Mouse (Mus musculus) cerebellum, adult 8-10 months (tissue): ENCODE data around the gene Ifitm5.

Experiments used
- DNase-seq: peaks from one replicate; pipeline ENCODE4 v3.0.0; 2022

Ifitm5 gene

GRCm38 (mm10) chr7:140960026-140960425 is 9.9 kb upstream of the Ifitm5 start:
- DNase-seq, result no peak

- peak; percentile 11 for DNase-seq
Measured at GRCm38 (mm10) chr7:140959181-140959901, 9.2 kb upstream of the Ifitm5 start.

- DNase-seq, result no peak
Measured at GRCm38 (mm10) chr7:140956556-140956869, 6.4 kb upstream of the Ifitm5 start.

GRCm38 (mm10) chr7:140955758-140956555 is 5.9 kb upstream of the Ifitm5 start, which contains the start of the genes Gm45717 and Ifitm2:
Gene Gm45717, minus strand, starts transcription at chr7:140955937.
Gene Ifitm2, minus strand, starts transcription at chr7:140955987.
- no peak for DNase-seq

GRCm38 (mm10) chr7:140955342-140955741 is 5.3 kb upstream of the Ifitm5 start:
- DNase-seq, result no peak

GRCm38 (mm10) chr7:140954733-140955071 is 4.6 kb upstream of the Ifitm5 start:
- no peak for DNase-seq

- no peak for DNase-seq
Measured at GRCm38 (mm10) chr7:140953800-140954732, 4.0 kb upstream of the Ifitm5 start.

GRCm38 (mm10) chr7:140953133-140953532 is 3.0 kb upstream of the Ifitm5 start:
- DNase-seq, result no peak

- no peak for DNase-seq
Measured at GRCm38 (mm10) chr7:140952441-140952840, 2.4 kb upstream of the Ifitm5 start.

- DNase-seq, result no peak
Measured at GRCm38 (mm10) chr7:140951765-140952164, 1.7 kb upstream of the Ifitm5 start.

GRCm38 (mm10) chr7:140951051-140951450 is 960 bp upstream of the Ifitm5 start:
- DNase-seq, result no peak

GRCm38 (mm10) chr7:140949255-140949654 is 836 bp downstream of the Ifitm5 start:
- no peak for DNase-seq

- no peak for DNase-seq
Measured at GRCm38 (mm10) chr7:140948161-140948560, 1.9 kb downstream of the Ifitm5 start.

GRCm38 (mm10) chr7:140946980-140947379 is 3.1 kb downstream of the Ifitm5 start:
- no peak for DNase-seq

- no peak for DNase-seq
Measured at GRCm38 (mm10) chr7:140946311-140946710, 3.8 kb downstream of the Ifitm5 start.

GRCm38 (mm10) chr7:140945247-140945646 is 4.8 kb downstream of the Ifitm5 start:
- DNase-seq, result no peak

- DNase-seq, result no peak
Measured at GRCm38 (mm10) chr7:140944236-140944635, 5.9 kb downstream of the Ifitm5 start.

- DNase-seq, result no peak
Measured at GRCm38 (mm10) chr7:140943356-140943755, 6.7 kb downstream of the Ifitm5 start.

- DNase-seq, result no peak
Measured at GRCm38 (mm10) chr7:140942811-140943210, 7.3 kb downstream of the Ifitm5 start.

GRCm38 (mm10) chr7:140942341-140942740 is 7.8 kb downstream of the Ifitm5 start:
- no peak for DNase-seq

GRCm38 (mm10) chr7:140941222-140942051 is 8.7 kb downstream of the Ifitm5 start, which contains the start of gene Pgghg:
Gene Pgghg, plus strand, starts transcription at chr7:140941391.
- DNase-seq, result peak; percentile 28

- no peak for DNase-seq
Measured at GRCm38 (mm10) chr7:140939669-140940171, 10.4 kb downstream of the Ifitm5 start.
